Mouse (Mus musculus) heart, adult 2 months (tissue): ENCODE results near the gene Fbxl2.

ENCODE experiments used
- CTCF ChIP-seq: fragments of 200-600 bp; IDR thresholded peaks from 2 replicates; pipeline ENCODE4 v1.8.1; 2022; ENCODE audit warnings: antibody characterized with exemption, mild to moderate bottlenecking, moderate library complexity
- EP300 ChIP-seq: fragments of 200-500 bp; IDR thresholded peaks from 2 replicates; pipeline ENCODE4 v1.6.1; 2011; ENCODE audit warnings: low read depth, low read length, control low read depth; ENCODE audit not compliant: insufficient read depth
- POLR2A ChIP-seq: fragments of 200-500 bp; IDR thresholded peaks from 2 replicates; pipeline ENCODE4 v1.6.1; 2011; ENCODE audit warnings: mild to moderate bottlenecking, low read depth, low read length, control low read depth; ENCODE audit not compliant: insufficient read depth

GRCm38 (mm10) chr9:114022141-114022540, 23.9 kb downstream of the Fbxl2 start:
- TF ChIP-seq POLR2A (no peak), CTCF (no peak), EP300 (no peak)
